Mouse (Mus musculus) myocyte (in vitro differentiated cells): ENCODE measurements around the gene Nubp1.

ENCODE experiments used
- CEBPB ChIP-seq: IDR thresholded peaks from 2 replicates; pipeline ENCODE4 v1.6.1; 2011; ENCODE audit warnings: mild to moderate bottlenecking, moderate library complexity; ENCODE audit not compliant: poor library complexity, insufficient read depth, severe bottlenecking
- E2F4 ChIP-seq: IDR thresholded peaks from one replicate; pipeline ENCODE4 v1.6.1; 2011; ENCODE audit warnings: mild to moderate bottlenecking, control low read depth, moderate library complexity; ENCODE audit not compliant: insufficient read depth
- MAX ChIP-seq: IDR thresholded peaks from one replicate; pipeline ENCODE4 v1.6.1; 2011; ENCODE audit warnings: low read depth, mild to moderate bottlenecking, control low read depth
- MYOD1 ChIP-seq, 3 experiments: IDR thresholded peaks; one replicate each; pipeline ENCODE4 v1.6.1; 2011; ENCODE audit warnings: control low read depth in 2 of 3, low read depth in 2 of 3, mild to moderate bottlenecking in 2 of 3, moderate library complexity in 1 of 3; ENCODE audit not compliant: insufficient read length in 2 of 3, control insufficient read depth in 1 of 3
- MYOG ChIP-seq, 3 experiments: IDR thresholded peaks; one replicate each; pipeline ENCODE4 v1.6.1; 2011; ENCODE audit warnings: control low read depth in 2 of 3, low read depth in 2 of 3, mild to moderate bottlenecking in 2 of 3; ENCODE audit not compliant: insufficient read length in 2 of 3, control insufficient read depth in 1 of 3, insufficient read depth in 1 of 3
- POLR2A ChIP-seq: IDR thresholded peaks from one replicate; pipeline ENCODE4 v1.6.1; 2011; ENCODE audit warnings: low read depth, mild to moderate bottlenecking, control low read depth, moderate library complexity; ENCODE audit not compliant: insufficient read length
- POLR2AphosphoS2 ChIP-seq: IDR thresholded peaks from one replicate; pipeline ENCODE4 v1.6.1; 2011; ENCODE audit warnings: low read depth, control low read depth; ENCODE audit not compliant: insufficient read length
- REST ChIP-seq: IDR thresholded peaks from one replicate; pipeline ENCODE4 v1.6.1; 2011; ENCODE audit warnings: mild to moderate bottlenecking, control low read depth, moderate library complexity; ENCODE audit not compliant: insufficient read depth, insufficient read length
- SRF ChIP-seq: IDR thresholded peaks from one replicate; pipeline ENCODE4 v1.6.1; 2011; ENCODE audit warnings: low read depth; ENCODE audit not compliant: control insufficient read depth, insufficient read length
- TCF12 ChIP-seq: IDR thresholded peaks from one replicate; pipeline ENCODE4 v1.6.1; 2011; ENCODE audit warnings: mild to moderate bottlenecking, control low read depth; ENCODE audit not compliant: poor library complexity, insufficient read depth, severe bottlenecking
- TCF3 ChIP-seq: IDR thresholded peaks from one replicate; pipeline ENCODE4 v1.6.1; 2011; ENCODE audit warnings: low read depth, control low read depth; ENCODE audit not compliant: insufficient read length
- USF1 ChIP-seq: IDR thresholded peaks from one replicate; pipeline ENCODE4 v1.6.1; 2011; ENCODE audit warnings: low read depth, mild to moderate bottlenecking, control low read depth, moderate library complexity

DNA sequence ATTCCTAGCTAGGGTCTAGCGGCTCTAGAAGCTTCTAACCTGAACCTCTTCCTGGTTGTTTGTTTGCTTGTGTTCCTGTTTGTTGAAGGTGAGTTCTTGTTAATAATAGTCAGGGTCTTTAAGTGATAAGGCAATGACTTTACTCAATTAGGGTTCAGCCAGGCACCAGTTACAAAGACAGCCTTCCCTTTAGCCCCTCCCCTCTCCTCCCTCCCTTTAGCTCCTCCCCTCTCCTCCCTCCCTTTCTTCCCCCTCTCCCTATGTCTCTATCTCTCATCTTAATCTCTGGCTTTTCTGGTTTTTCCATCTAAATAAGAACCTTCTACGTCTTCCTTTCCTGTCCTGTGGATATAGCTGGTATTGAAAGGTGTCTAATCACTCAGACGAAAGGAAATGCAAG is 27.2 kb upstream of the Nubp1 start:
- TF ChIP-seq POLR2A: no peak
- no peak for TF ChIP-seq MAX
- TF ChIP-seq E2F4: no peak
- no peak for TF ChIP-seq MYOG (IDR thresholded peaks at IDR 0.05; ENCODE audit: control insufficient read depth in 1 of 3, insufficient read depth in 1 of 3, insufficient read length in 2 of 3, low read depth in 2 of 3)
- TF ChIP-seq TCF3: no peak
- no peak for TF ChIP-seq POLR2AphosphoS2
- no peak for TF ChIP-seq USF1
- no peak for TF ChIP-seq SRF
- no peak for TF ChIP-seq TCF12
- no peak for TF ChIP-seq CEBPB
- TF ChIP-seq MYOD1 (IDR thresholded peaks at IDR 0.05; ENCODE audit: control insufficient read depth in 1 of 3, insufficient read length in 2 of 3, low read depth in 2 of 3): no peak
- no peak for TF ChIP-seq REST
